Mouse (Mus musculus): Measurements from ENCODE around the gene Paox. TPM values are rescaled to one million over a fixed set of nuclear protein-coding genes. Genes with fewer than 3 reads are reported as not detected.
A peak's percentile ranks its signal among the peaks of the same experiment; 100 is the strongest.

Paox gene
- polyA plus RNA-seq, 1 experiment from 2014 or later: 12.4 TPM

DNA sequence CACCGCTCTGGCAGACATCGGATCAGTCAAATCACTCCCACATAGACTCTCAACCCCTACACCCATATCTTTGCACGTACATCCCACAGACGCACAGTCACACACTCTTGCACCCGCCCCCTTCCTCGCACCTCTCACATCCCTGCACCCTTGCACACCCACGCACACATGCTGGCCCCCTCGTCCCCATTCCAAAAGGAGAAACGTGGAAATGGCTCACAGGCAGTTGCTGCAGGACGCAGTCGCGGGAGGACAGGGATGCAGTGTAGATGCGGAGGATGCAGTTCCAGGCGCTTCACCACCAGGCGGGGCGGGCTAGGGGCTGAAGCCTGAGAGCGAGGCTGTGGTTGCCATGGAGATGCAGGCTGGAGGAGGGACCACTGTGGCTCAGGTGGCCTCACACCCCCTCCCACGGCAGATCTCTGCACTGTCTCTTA is 33.3 kb upstream of the Paox start, which contains the start of gene Caly:
Gene Caly, minus strand, starts transcription at position 307 of the 437 bp plus-strand sequence.
- Histone ChIP-seq H3K4me3 (ENCODE audit: control insufficient read depth in 1 of 2, insufficient read depth in 1 of 2, low read depth in 1 of 2, low read length in 2 of 2) (no peak within 1 kb of the TSS), H3K27ac (replicated peaks in 1 of 2; ENCODE audit: control insufficient read depth in 1 of 2, insufficient read depth in 1 of 2, low read depth in 2 of 2, low read length in 2 of 2) (no peak within 1 kb of the TSS), H3K9me3 (ENCODE audit: control insufficient read depth, low read length) (no peaks in the 10 kb centered on the region), H3K27me3 (ENCODE audit: control insufficient read depth, insufficient read depth, low read length) (peaks cover 42% of the 10 kb centered on the region), H3K36me3 (ENCODE audit: control insufficient read depth, insufficient read depth, low read length) (no peaks in the 10 kb centered on the region), H3K4me1 (ENCODE audit: control insufficient read depth in 2 of 2, insufficient read depth in 2 of 2, low read length in 2 of 2) (peaks cover 0 to 4% of the 10 kb centered on the region in 2 experiments; a peak in 1 of 4 replicates), H3K9ac (ENCODE audit: low read length) (no peak within 1 kb of the TSS), H3K4me2 (ENCODE audit: low read length) (no peak within 1 kb of the TSS)
- WGBS: 9% methylated on average over 18 of the region's 18 CpGs
- no peak for ATAC-seq (ENCODE audit: insufficient number of reproducible peaks, insufficient read depth, low FRiP score, low read depth)

DNA sequence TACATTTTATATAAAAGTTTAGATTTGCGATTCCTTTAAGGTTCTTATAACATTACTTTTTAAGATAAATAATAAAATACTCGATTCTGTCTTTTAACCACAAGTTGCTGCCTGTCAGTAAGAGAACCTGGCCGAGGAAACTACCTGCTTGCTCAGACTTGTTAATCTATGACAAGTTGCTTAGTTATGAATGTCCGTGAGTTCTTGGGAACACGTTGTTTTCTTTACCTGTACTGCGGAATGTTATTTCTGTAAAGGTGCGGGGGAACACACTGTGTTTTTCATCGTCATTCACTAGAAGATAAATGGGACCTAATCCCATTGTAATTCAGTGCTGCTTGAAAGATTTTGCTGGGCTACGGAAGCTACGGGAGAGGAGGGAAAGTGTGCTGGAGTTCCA is 25.0 kb upstream of the Paox start:
- Histone ChIP-seq H3K4me3 (ENCODE audit: control insufficient read depth in 1 of 2, insufficient read depth in 1 of 2, low read depth in 1 of 2, low read length in 2 of 2) (no peak overlapping the region), H3K36me3 (ENCODE audit: control insufficient read depth, insufficient read depth, low read length) (no peaks in the 10 kb centered on the region), H3K9me3 (ENCODE audit: control insufficient read depth, low read length) (no peaks in the 10 kb centered on the region), H3K9ac (ENCODE audit: low read length) (no peak overlapping the region), H3K27ac (replicated peaks in 1 of 2; ENCODE audit: control insufficient read depth in 1 of 2, insufficient read depth in 1 of 2, low read depth in 2 of 2, low read length in 2 of 2) (no peak overlapping the region), H3K4me2 (ENCODE audit: low read length) (no peak overlapping the region), H3K4me1 (ENCODE audit: control insufficient read depth in 2 of 2, insufficient read depth in 2 of 2, low read length in 2 of 2) (peaks cover 9 to 10% of the 10 kb centered on the region in 2 experiments), H3K27me3 (ENCODE audit: control insufficient read depth, insufficient read depth, low read length) (no peaks in the 10 kb centered on the region)
- ATAC-seq (ENCODE audit: insufficient number of reproducible peaks, insufficient read depth, low FRiP score, low read depth): no peak
- 79% methylated on average over 10 of the region's 10 CpGs for WGBS

DNA sequence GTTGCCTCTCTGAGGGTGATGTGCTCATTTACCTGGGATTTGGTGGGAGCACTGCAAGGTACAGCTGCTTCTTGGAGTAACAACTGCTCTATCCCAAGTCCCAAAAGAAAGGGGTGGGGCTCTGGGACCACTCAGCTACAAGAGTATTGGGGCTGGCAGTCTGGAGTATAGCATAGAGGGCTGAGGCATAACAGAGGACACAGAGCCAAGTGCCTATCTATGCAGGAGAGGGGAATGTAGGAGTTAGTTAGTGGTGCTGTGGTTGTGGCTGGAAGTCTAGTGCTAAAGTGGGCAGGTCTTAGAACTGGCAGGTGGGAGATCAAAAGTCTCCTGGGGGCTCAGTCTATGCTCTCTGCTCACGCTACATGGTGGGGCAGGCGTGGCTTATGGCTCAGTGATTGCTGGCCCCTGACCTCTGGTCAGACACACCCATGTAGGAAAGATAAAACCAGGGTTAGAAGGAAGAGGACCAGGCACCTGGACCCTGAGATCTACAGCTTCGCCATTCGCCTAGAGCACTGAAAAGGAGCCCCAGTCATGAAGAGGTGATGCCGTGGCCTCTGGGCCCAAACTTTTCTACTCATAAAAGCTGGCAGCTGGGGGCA is 22.6 kb upstream of the Paox start, which contains the start of gene Prap1:
Gene Prap1, plus strand, starts transcription at position 472 of the 605 bp plus-strand sequence.
- Histone ChIP-seq H3K9ac (ENCODE audit: low read length) (no peak within 1 kb of the TSS), H3K4me1 (ENCODE audit: control insufficient read depth in 2 of 2, insufficient read depth in 2 of 2, low read length in 2 of 2) (peaks cover 9 to 10% of the 10 kb centered on the region in 2 experiments), H3K36me3 (ENCODE audit: control insufficient read depth, insufficient read depth, low read length) (peaks cover 8% of the 10 kb centered on the region; the same call in 1 of the 2 replicates), H3K4me2 (ENCODE audit: low read length) (no peak within 1 kb of the TSS), H3K27me3 (ENCODE audit: control insufficient read depth, insufficient read depth, low read length) (no peaks in the 10 kb centered on the region), H3K9me3 (ENCODE audit: control insufficient read depth, low read length) (no peaks in the 10 kb centered on the region), H3K4me3 (ENCODE audit: control insufficient read depth in 1 of 2, insufficient read depth in 1 of 2, low read depth in 1 of 2, low read length in 2 of 2) (no peak within 1 kb of the TSS), H3K27ac (replicated peaks in 1 of 2; ENCODE audit: control insufficient read depth in 1 of 2, insufficient read depth in 1 of 2, low read depth in 2 of 2, low read length in 2 of 2) (no peak within 1 kb of the TSS)
- WGBS: 73% methylated on average over 5 of the region's 5 CpGs
- no peak for ATAC-seq (ENCODE audit: insufficient number of reproducible peaks, insufficient read depth, low FRiP score, low read depth)

DNA sequence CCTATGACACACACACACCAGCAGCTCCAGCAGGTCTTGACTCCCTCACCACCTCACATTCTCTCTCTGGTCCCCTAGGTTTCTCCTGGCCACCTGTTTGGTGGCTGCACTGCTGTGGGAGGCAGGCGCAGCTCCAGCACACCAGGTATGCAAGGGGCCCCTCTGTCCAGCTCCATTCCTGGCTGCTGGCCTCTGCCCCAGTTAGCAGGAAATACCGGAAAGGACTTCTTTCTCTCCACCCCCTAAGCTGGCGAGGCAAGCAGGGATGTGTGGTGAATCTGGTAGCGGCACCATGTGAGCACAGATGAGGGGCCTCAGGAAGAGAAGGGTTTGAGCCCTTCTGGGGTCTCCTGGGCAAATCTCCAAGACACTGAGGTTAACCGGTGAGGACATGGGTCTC is 20.6 kb upstream of the Paox start:
- Histone ChIP-seq H3K4me2 (ENCODE audit: low read length) (no peak overlapping the region), H3K4me1 (ENCODE audit: control insufficient read depth in 2 of 2, insufficient read depth in 2 of 2, low read length in 2 of 2) (peaks cover 9 to 10% of the 10 kb centered on the region in 2 experiments), H3K9me3 (ENCODE audit: control insufficient read depth, low read length) (no peaks in the 10 kb centered on the region), H3K36me3 (ENCODE audit: control insufficient read depth, insufficient read depth, low read length) (peaks cover 18% of the 10 kb centered on the region), H3K4me3 (ENCODE audit: control insufficient read depth in 1 of 2, insufficient read depth in 1 of 2, low read depth in 1 of 2, low read length in 2 of 2) (no peak overlapping the region), H3K27me3 (ENCODE audit: control insufficient read depth, insufficient read depth, low read length) (no peaks in the 10 kb centered on the region), H3K27ac (replicated peaks in 1 of 2; ENCODE audit: control insufficient read depth in 1 of 2, insufficient read depth in 1 of 2, low read depth in 2 of 2, low read length in 2 of 2) (no peak overlapping the region), H3K9ac (ENCODE audit: low read length) (no peak overlapping the region)
- 34% methylated on average over 5 of the region's 5 CpGs for WGBS
- ATAC-seq (ENCODE audit: insufficient number of reproducible peaks, insufficient read depth, low FRiP score, low read depth): peak; percentile 52; the same call in 1 of the 2 replicates

DNA sequence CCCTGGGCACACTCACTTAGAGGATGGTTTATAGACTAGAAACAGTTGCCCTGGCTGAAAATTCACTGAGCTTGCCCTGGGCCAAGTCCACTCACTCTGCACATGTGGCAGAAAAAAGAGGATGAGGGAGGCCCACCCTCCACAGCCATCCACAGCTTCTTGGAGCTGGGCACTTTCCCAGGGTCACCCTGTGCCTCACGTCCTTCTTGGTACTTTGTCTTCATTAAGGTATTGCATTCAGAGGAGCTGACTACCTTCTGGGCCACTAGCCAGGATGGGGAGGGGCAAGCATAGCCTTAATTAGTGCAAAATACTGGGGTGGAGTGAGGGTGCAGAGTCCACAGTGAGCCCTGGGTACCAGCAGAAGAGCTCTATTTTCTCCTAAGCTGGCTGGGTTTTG is 20.0 kb upstream of the Paox start:
- Histone ChIP-seq H3K4me3 (ENCODE audit: control insufficient read depth in 1 of 2, insufficient read depth in 1 of 2, low read depth in 1 of 2, low read length in 2 of 2) (no peak overlapping the region), H3K4me1 (ENCODE audit: control insufficient read depth in 2 of 2, insufficient read depth in 2 of 2, low read length in 2 of 2) (peaks cover 9 to 10% of the 10 kb centered on the region in 2 experiments), H3K9ac (ENCODE audit: low read length) (no peak overlapping the region), H3K27me3 (ENCODE audit: control insufficient read depth, insufficient read depth, low read length) (no peaks in the 10 kb centered on the region), H3K4me2 (ENCODE audit: low read length) (no peak overlapping the region), H3K9me3 (ENCODE audit: control insufficient read depth, low read length) (no peaks in the 10 kb centered on the region), H3K27ac (replicated peaks in 1 of 2; ENCODE audit: control insufficient read depth in 1 of 2, insufficient read depth in 1 of 2, low read depth in 2 of 2, low read length in 2 of 2) (no peak overlapping the region), H3K36me3 (ENCODE audit: control insufficient read depth, insufficient read depth, low read length) (peaks cover 19% of the 10 kb centered on the region)
- ATAC-seq (ENCODE audit: insufficient number of reproducible peaks, insufficient read depth, low FRiP score, low read depth): no peak
- 36% methylated on average over 1 of the region's 1 CpGs for WGBS

DNA sequence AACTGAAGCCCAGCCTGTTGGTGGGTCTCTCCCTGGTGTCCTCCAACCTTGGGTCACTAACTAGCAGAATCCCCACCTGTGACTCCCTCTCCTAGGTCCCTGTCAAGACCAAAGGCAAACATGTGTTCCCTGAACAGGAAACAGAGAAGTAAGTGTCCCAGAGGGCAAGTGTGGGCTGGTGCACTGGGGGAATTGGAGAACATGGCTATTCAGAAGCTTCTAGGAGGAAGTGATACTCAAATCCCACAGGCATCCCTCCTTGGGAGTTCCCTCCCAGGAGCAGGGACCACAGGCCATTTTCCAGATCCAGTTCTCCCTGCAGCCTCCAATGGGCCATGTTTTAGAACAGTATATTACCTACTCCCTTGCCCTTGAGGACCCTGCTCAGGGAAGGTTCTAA is 19.5 kb upstream of the Paox start:
- H3K4me2 ChIP-seq (ENCODE audit: low read length): no peak overlapping the region
- H3K9ac ChIP-seq (ENCODE audit: low read length): no peak overlapping the region
- H3K36me3 ChIP-seq (ENCODE audit: control insufficient read depth, insufficient read depth, low read length): peaks cover 23% of the 10 kb centered on the region
- peaks cover 10% of the 10 kb centered on the region in 2 experiments for H3K4me1 ChIP-seq (ENCODE audit: control insufficient read depth in 2 of 2, insufficient read depth in 2 of 2, low read length in 2 of 2)
- no peaks in the 10 kb centered on the region for H3K27me3 ChIP-seq (ENCODE audit: control insufficient read depth, insufficient read depth, low read length)
- no peak overlapping the region for H3K4me3 ChIP-seq (ENCODE audit: control insufficient read depth in 1 of 2, insufficient read depth in 1 of 2, low read depth in 1 of 2, low read length in 2 of 2)
- ATAC-seq (ENCODE audit: insufficient number of reproducible peaks, insufficient read depth, low FRiP score, low read depth): no peak
- H3K27ac ChIP-seq (replicated peaks in 1 of 2; ENCODE audit: control insufficient read depth in 1 of 2, insufficient read depth in 1 of 2, low read depth in 2 of 2, low read length in 2 of 2): no peak overlapping the region
- no peaks in the 10 kb centered on the region for H3K9me3 ChIP-seq (ENCODE audit: control insufficient read depth, low read length)

DNA sequence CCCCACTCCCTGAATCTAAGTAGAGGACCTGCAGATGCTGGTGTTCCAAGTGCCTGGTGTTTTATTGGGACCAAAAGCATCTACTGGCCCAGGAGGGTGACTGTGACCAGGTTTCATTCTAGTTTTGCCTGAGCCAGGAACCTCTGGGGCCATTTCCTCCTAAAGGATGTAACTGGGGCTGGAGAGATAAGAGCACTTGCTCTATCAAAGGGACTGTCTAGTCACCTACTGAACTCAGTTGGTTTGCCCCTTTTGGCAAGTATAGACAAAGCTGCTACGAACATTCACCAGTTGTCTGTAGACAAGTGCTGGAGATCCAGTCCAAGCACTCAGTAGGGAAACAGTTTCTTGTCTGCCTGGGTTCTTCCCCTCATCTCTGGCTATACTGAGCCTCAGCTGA is 17.1 kb upstream of the Paox start:
- H3K4me2 ChIP-seq (ENCODE audit: low read length): no peak overlapping the region
- no peak overlapping the region for H3K27ac ChIP-seq (replicated peaks in 1 of 2; ENCODE audit: control insufficient read depth in 1 of 2, insufficient read depth in 1 of 2, low read depth in 2 of 2, low read length in 2 of 2)
- H3K27me3 ChIP-seq (ENCODE audit: control insufficient read depth, insufficient read depth, low read length): no peaks in the 10 kb centered on the region
- H3K9me3 ChIP-seq (ENCODE audit: control insufficient read depth, low read length): no peaks in the 10 kb centered on the region
- H3K4me1 ChIP-seq (ENCODE audit: control insufficient read depth in 2 of 2, insufficient read depth in 2 of 2, low read length in 2 of 2): peaks cover 16 to 20% of the 10 kb centered on the region in 2 experiments
- H3K4me3 ChIP-seq (ENCODE audit: control insufficient read depth in 1 of 2, insufficient read depth in 1 of 2, low read depth in 1 of 2, low read length in 2 of 2): no peak overlapping the region
- ATAC-seq (ENCODE audit: insufficient number of reproducible peaks, insufficient read depth, low FRiP score, low read depth): no peak
- H3K36me3 ChIP-seq (ENCODE audit: control insufficient read depth, insufficient read depth, low read length): peaks cover 23% of the 10 kb centered on the region
- 70% methylated on average over 1 of the region's 1 CpGs for WGBS
- H3K9ac ChIP-seq (ENCODE audit: low read length): no peak overlapping the region

DNA sequence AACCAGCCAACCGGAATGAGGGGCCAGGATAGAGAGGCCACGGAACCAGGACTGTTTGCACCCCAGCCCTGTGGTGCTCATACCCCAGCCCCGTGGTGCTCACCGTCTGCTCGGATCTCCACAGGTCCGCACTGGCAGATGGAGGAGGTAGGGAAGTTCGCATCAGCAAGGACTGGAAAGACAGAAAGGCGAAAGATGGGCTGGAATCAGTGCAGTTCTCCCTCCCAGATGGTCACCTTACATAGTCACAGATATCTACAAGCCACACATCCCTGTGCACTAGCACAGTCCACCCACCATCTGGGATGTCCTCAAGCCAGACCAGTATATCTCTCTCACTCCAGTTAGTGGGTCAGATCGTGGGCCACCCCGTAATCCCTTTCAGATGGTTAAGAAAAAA is 14.1 kb upstream of the Paox start:
- 69% methylated on average over 10 of the region's 10 CpGs for whole genome bisulfite sequencing
- Histone ChIP-seq H3K9ac (ENCODE audit: low read length) (peak overlapping the region; percentile 83), H3K27me3 (ENCODE audit: control insufficient read depth, insufficient read depth, low read length) (no peaks in the 10 kb centered on the region), H3K27ac (replicated peaks in 1 of 2; ENCODE audit: control insufficient read depth in 1 of 2, insufficient read depth in 1 of 2, low read depth in 2 of 2, low read length in 2 of 2) (peak overlapping the region; percentile 89 to 93; a peak in 3 of 4 replicates), H3K4me3 (ENCODE audit: control insufficient read depth in 1 of 2, insufficient read depth in 1 of 2, low read depth in 1 of 2, low read length in 2 of 2) (peak overlapping the region; percentile 56 to 70), H3K4me2 (ENCODE audit: low read length) (peak overlapping the region; percentile 85), H3K4me1 (ENCODE audit: control insufficient read depth in 2 of 2, insufficient read depth in 2 of 2, low read length in 2 of 2) (peaks cover 5 to 11% of the 10 kb centered on the region in 2 experiments), H3K36me3 (ENCODE audit: control insufficient read depth, insufficient read depth, low read length) (peaks cover 44% of the 10 kb centered on the region), H3K9me3 (ENCODE audit: control insufficient read depth, low read length) (no peaks in the 10 kb centered on the region)
- ATAC-seq (ENCODE audit: insufficient number of reproducible peaks, insufficient read depth, low FRiP score, low read depth): no peak
